Mouse (Mus musculus) bone marrow macrophage, adult 2 months (primary cell): ENCODE data around the gene Olfr1415.

Experiments used
- CTCF ChIP-seq: IDR thresholded peaks from 2 replicates; pipeline ENCODE4 v1.5.1; 2012; ENCODE audit warnings: low read depth, mild to moderate bottlenecking, low read length, moderate library complexity
- POLR2A ChIP-seq: IDR thresholded peaks from 2 replicates; pipeline ENCODE4 v1.6.1; 2012; ENCODE audit warnings: mild to moderate bottlenecking, low read depth, low read length, borderline replicate concordance

DNA sequence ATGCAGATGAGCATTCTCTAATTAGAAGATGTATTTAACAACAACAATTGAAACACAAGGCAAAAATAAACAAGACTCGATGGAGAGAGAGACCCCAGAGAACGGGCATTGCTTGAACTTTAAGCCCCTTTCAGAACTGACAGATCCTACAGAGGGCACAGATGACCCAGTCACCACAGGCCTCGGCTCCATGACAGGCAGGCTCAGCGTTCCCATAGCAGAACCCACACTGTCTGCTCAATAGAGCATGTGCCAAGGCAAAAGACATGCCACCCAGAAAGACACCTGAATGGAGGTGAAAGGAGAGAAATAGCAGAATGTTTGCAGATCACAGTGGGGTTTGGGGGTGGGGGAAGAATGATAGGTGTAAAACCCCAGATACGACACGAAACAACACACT lies 37.5 kb downstream of the Olfr1415 start:
- TF ChIP-seq CTCF = no peak
- TF ChIP-seq POLR2A = no peak
